9 mouse cellular contexts compared by ENCODE assay signal in the genomic region with DNA sequence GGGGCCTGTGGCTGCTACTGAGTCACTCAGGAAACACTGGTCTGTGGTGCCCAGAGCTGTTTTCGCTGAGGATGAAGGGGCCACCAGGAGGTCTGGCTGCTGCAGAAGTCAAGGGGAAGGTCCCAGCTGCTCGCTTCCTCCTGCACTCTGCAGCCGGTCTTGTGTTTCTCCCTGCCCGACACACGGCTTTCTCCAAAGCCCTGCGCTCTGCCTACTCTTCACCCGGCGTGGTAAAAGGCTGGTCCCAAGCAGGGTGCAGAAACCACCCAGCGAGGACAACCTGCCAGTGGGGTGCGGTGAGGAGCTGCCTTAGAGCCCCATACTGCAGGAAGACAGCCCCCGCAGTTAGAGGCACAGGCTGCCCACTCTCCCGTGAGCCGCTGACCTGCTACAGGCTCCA. TPM values are rescaled to one million over a fixed set of nuclear protein-coding genes. Genes with fewer than 3 reads are reported as not detected.
DNase-seq lines count a peak whose midpoint lies in the region; ATAC-seq lines count a peak whose summit lies in the region.
"Had no signal": no experiment of that assay in that cellular context is flagged by ENCODE, and none has a peak within 500 bp of the region (broad histone marks: within the 10 kb centered on the region; RNA-seq: fewer than 3 reads in every experiment).

No protein-coding gene starts in this region.

- H3K4me1 ChIP-seq in hindbrain, embryonic 10.5 days (replicated peaks), result peaks cover 83% of the 10 kb centered on the region
- H3K4me1 ChIP-seq in hindbrain, embryonic 11.5 days (replicated peaks; ENCODE audit: control insufficient read depth, insufficient read depth, low read length), result peaks cover 2% of the 10 kb centered on the region; the same call in 1 of the 2 replicates
- H3K4me1 ChIP-seq in hindbrain, embryonic 16.5 days (ENCODE audit: control insufficient read depth, insufficient read depth, low read depth, low read length), result peaks cover 1% of the 10 kb centered on the region; the same call in 1 of the 2 replicates

- 75% methylated on average over 13 of the region's 13 CpGs for WGBS in hindbrain, embryonic 10.5 days
- 83% methylated on average over 13 of the region's 13 CpGs for WGBS in hindbrain, embryonic 11.5 days
- 79% methylated on average over 13 of the region's 13 CpGs for WGBS in hindbrain, embryonic 16.5 days

- no peak for DNase-seq in hindbrain, embryonic 10.5 days (ENCODE audit: low spot score)
- no peak for DNase-seq in hindbrain, embryonic 11.5 days (ENCODE audit: low spot score)
- peak; percentile 54 to 66 for DNase-seq in natural killer cell, adult 2 months (ENCODE audit: low spot score in 2 of 2)
- no peak for DNase-seq in cerebellum, postnatal 36 days
- DNase-seq in adrenal gland, postnatal 36 days, result no peak
- DNase-seq in adrenal gland, postnatal 10 days, result no peak

- H3K4me3 ChIP-seq in hindbrain, embryonic 10.5 days, result no peak overlapping the region
- no peak overlapping the region for H3K4me3 ChIP-seq in hindbrain, embryonic 11.5 days (ENCODE audit: low read depth, low read length)
- H3K4me3 ChIP-seq in hindbrain, embryonic 16.5 days (ENCODE audit: low read length), result no peak overlapping the region
- H3K4me3 ChIP-seq: myocyte had no signal

- no peak for ATAC-seq in hindbrain, embryonic 11.5 days (ENCODE audit: low FRiP score)
- peak; percentile 18 for ATAC-seq in CD4-positive, CD25-positive, alpha-beta regulatory T cell, adult 4 months
- no peak for ATAC-seq in hindbrain, embryonic 16.5 days

- H3K9me3 ChIP-seq in hindbrain, embryonic 10.5 days, result no peaks in the 10 kb centered on the region
- H3K9me3 ChIP-seq in hindbrain, embryonic 11.5 days (ENCODE audit: control insufficient read depth, low read length), result no peaks in the 10 kb centered on the region
- H3K9me3 ChIP-seq in hindbrain, embryonic 16.5 days (ENCODE audit: control insufficient read depth, low read length), result no peaks in the 10 kb centered on the region

- peak overlapping the region; percentile 64; the same call in 1 of the 2 replicates for H3K27ac ChIP-seq in hindbrain, embryonic 10.5 days
- H3K27ac ChIP-seq in hindbrain, embryonic 11.5 days (ENCODE audit: low read depth, low read length), result no peak overlapping the region
- H3K27ac ChIP-seq in hindbrain, embryonic 16.5 days (ENCODE audit: low read depth, low read length), result 0 out of 2 replicates have a peak overlapping the region, but pooled peaks have one; percentile 6

- no peak overlapping the region for H3K9ac ChIP-seq in hindbrain, embryonic 11.5 days (ENCODE audit: low read depth, low read length)
- H3K9ac ChIP-seq in hindbrain, embryonic 16.5 days (ENCODE audit: low read depth, low read length), result peak overlapping the region; percentile 22

- peaks cover 5% of the 10 kb centered on the region for H3K27me3 ChIP-seq in hindbrain, embryonic 10.5 days (ENCODE audit: insufficient read depth, poor library complexity, severe bottlenecking)
- 0 out of 2 replicates have a peak, but pooled peaks cover under 1% of the 10 kb centered on the region for H3K27me3 ChIP-seq in hindbrain, embryonic 11.5 days (ENCODE audit: control insufficient read depth, insufficient read depth, low read length)
- no peaks in the 10 kb centered on the region for H3K27me3 ChIP-seq in hindbrain, embryonic 16.5 days (replicated peaks; ENCODE audit: control insufficient read depth, insufficient read depth, low read length)

- peaks cover 59% of the 10 kb centered on the region for H3K36me3 ChIP-seq in hindbrain, embryonic 10.5 days
- peaks cover 5% of the 10 kb centered on the region; the same call in 1 of the 2 replicates for H3K36me3 ChIP-seq in hindbrain, embryonic 11.5 days (ENCODE audit: control insufficient read depth, insufficient read depth, low read length)
- peaks cover 18% of the 10 kb centered on the region for H3K36me3 ChIP-seq in hindbrain, embryonic 16.5 days (ENCODE audit: control insufficient read depth, insufficient read depth, low read length)

- H3K4me2 ChIP-seq in hindbrain, embryonic 11.5 days (replicated peaks; ENCODE audit: low read depth, low read length), result no peak overlapping the region
- H3K4me2 ChIP-seq in hindbrain, embryonic 16.5 days (ENCODE audit: low read length), result no peak overlapping the region

RNA-seq across cellular contexts. Expression of a gene that starts 4.7 kb away (rescaled TPM):
- 0.29 and 0.38 TPM in 2 replicates for polyA plus RNA-seq in hindbrain, embryonic 10.5 days (2016; fragmentation: Nextera tagmentation; extraction: Ambion mirVana)
- polyA plus RNA-seq in hindbrain, embryonic 11.5 days (2014; fragmentation: Nextera tagmentation; extraction: Ambion mirVana), result 0.13 and 0.42 TPM in 2 replicates
- not detected for polyA plus RNA-seq in CD4-positive, CD25-positive, alpha-beta regulatory T cell, adult 4 months (2017; shearing (Covaris generic))
- 0.11 TPM in 1 of 2 replicates, not detected in the other for polyA plus RNA-seq in hindbrain, embryonic 16.5 days (2015; fragmentation: Nextera tagmentation; extraction: Ambion mirVana)
- total RNA-seq in adrenal gland, postnatal 36 days (2021), result not detected
- total RNA-seq in adrenal gland, postnatal 10 days (2021), result not detected

RNA-seq across cellular contexts. Expression of a gene that starts 4.8 kb away (rescaled TPM):
- polyA plus RNA-seq in hindbrain, embryonic 10.5 days (2016; fragmentation: Nextera tagmentation; extraction: Ambion mirVana), result 23.8 and 24.7 TPM in 2 replicates
- polyA plus RNA-seq in hindbrain, embryonic 11.5 days (2014; fragmentation: Nextera tagmentation; extraction: Ambion mirVana), result 11.8 and 12.4 TPM in 2 replicates
- polyA plus RNA-seq in CD4-positive, CD25-positive, alpha-beta regulatory T cell, adult 4 months (2017; shearing (Covaris generic)), result 10 to 100 TPM; 49.5 to 59.0 TPM
- polyA plus RNA-seq in hindbrain, embryonic 16.5 days (2015; fragmentation: Nextera tagmentation; extraction: Ambion mirVana), result 4.5 and 6.7 TPM in 2 replicates
- 1 to 10 TPM; 7.2 to 8.5 TPM for total RNA-seq in adrenal gland, postnatal 36 days (2021)
- 10 to 100 TPM; 11.7 to 17.1 TPM for total RNA-seq in adrenal gland, postnatal 10 days (2021)

RNA-seq across cellular contexts. Expression of a gene that starts 17.7 kb away (rescaled TPM):
- polyA plus RNA-seq in hindbrain, embryonic 10.5 days (2016; fragmentation: Nextera tagmentation; extraction: Ambion mirVana), result 51.1 and 60.7 TPM in 2 replicates
- polyA plus RNA-seq in hindbrain, embryonic 11.5 days (2014; fragmentation: Nextera tagmentation; extraction: Ambion mirVana), result 26.3 and 26.4 TPM in 2 replicates
- polyA plus RNA-seq in CD4-positive, CD25-positive, alpha-beta regulatory T cell, adult 4 months (2017; shearing (Covaris generic)), result 10 to 100 TPM; 14.3 to 17.1 TPM
- polyA plus RNA-seq in hindbrain, embryonic 16.5 days (2015; fragmentation: Nextera tagmentation; extraction: Ambion mirVana), result 46.1 and 51.8 TPM in 2 replicates
- 10 to 100 TPM; 56.0 to 57.3 TPM for total RNA-seq in adrenal gland, postnatal 36 days (2021)
- total RNA-seq in adrenal gland, postnatal 10 days (2021), result 10 to 100 TPM; 48.8 to 50.6 TPM

RNA-seq across cellular contexts. Expression of a gene that starts 19.0 kb away (rescaled TPM):
- polyA plus RNA-seq in hindbrain, embryonic 10.5 days (2016; fragmentation: Nextera tagmentation; extraction: Ambion mirVana), result 29.5 and 33.9 TPM in 2 replicates
- polyA plus RNA-seq in hindbrain, embryonic 11.5 days (2014; fragmentation: Nextera tagmentation; extraction: Ambion mirVana), result 34.8 and 35.2 TPM in 2 replicates
- 1 to 10 TPM; 2.3 to 2.7 TPM for polyA plus RNA-seq in CD4-positive, CD25-positive, alpha-beta regulatory T cell, adult 4 months (2017; shearing (Covaris generic))
- 94.7 and 96.9 TPM in 2 replicates for polyA plus RNA-seq in hindbrain, embryonic 16.5 days (2015; fragmentation: Nextera tagmentation; extraction: Ambion mirVana)
- 1 to 10 TPM; 3.3 to 3.7 TPM for total RNA-seq in adrenal gland, postnatal 36 days (2021)
- total RNA-seq in adrenal gland, postnatal 10 days (2021), result 1 to 10 TPM; 5.2 to 6.1 TPM

RNA-seq across cellular contexts. Expression of a gene that starts 31.8 kb away (rescaled TPM):
- 305 and 403 TPM in 2 replicates for polyA plus RNA-seq in hindbrain, embryonic 10.5 days (2016; fragmentation: Nextera tagmentation; extraction: Ambion mirVana)
- polyA plus RNA-seq in hindbrain, embryonic 11.5 days (2014; fragmentation: Nextera tagmentation; extraction: Ambion mirVana), result 390 and 438 TPM in 2 replicates
- 100 to 1,000 TPM; 366 to 481 TPM for polyA plus RNA-seq in CD4-positive, CD25-positive, alpha-beta regulatory T cell, adult 4 months (2017; shearing (Covaris generic))
- 105 and 169 TPM in 2 replicates for polyA plus RNA-seq in hindbrain, embryonic 16.5 days (2015; fragmentation: Nextera tagmentation; extraction: Ambion mirVana)
- total RNA-seq in adrenal gland, postnatal 36 days (2021), result 100 to 1,000 TPM; 303 to 486 TPM
- 100 to 1,000 TPM; 601 to 606 TPM for total RNA-seq in adrenal gland, postnatal 10 days (2021)

Comparison
In these comparisons a context has a peak if more than half of its experiments do, and no peak if none do; other contexts are left out.
1. DNase-seq: peak in natural killer cell, adult 2 months (2 of 2); none in hindbrain, embryonic 10.5 days (single experiment), hindbrain, embryonic 11.5 days (single experiment), cerebellum, postnatal 36 days (0 of 2), adrenal gland, postnatal 36 days (0 of 2) and adrenal gland, postnatal 10 days (single experiment).